Mouse (Mus musculus) layer of hippocampus, adult 18-20 months (tissue): ENCODE measurements around the gene Nhej1. TPM values are rescaled to one million over a fixed set of nuclear protein-coding genes. Genes with fewer than 3 reads are reported as not detected.

Experiments
- DNase-seq, 2 experiments: peaks; one replicate each; pipeline ENCODE4 v3.0.0; 2022; ENCODE audit warnings: low spot score in 2 of 2
- long read RNA-seq: library from polyadenylated mRNA; stranded (forward); transcript quantifications from one replicate; pipeline ENCODE4 v2.0.0, GENCODE M21; 2021
- total RNA-seq, 2 experiments: library from RNA; stranded (reverse); gene quantifications; 2 replicates each; pipeline ENCODE4 v1.2.3; 2021

Gene Nhej1
- total RNA-seq = 1 to 10 TPM; 1.7 to 2.6 TPM
- long read RNA-seq = 0 reads

DNA sequence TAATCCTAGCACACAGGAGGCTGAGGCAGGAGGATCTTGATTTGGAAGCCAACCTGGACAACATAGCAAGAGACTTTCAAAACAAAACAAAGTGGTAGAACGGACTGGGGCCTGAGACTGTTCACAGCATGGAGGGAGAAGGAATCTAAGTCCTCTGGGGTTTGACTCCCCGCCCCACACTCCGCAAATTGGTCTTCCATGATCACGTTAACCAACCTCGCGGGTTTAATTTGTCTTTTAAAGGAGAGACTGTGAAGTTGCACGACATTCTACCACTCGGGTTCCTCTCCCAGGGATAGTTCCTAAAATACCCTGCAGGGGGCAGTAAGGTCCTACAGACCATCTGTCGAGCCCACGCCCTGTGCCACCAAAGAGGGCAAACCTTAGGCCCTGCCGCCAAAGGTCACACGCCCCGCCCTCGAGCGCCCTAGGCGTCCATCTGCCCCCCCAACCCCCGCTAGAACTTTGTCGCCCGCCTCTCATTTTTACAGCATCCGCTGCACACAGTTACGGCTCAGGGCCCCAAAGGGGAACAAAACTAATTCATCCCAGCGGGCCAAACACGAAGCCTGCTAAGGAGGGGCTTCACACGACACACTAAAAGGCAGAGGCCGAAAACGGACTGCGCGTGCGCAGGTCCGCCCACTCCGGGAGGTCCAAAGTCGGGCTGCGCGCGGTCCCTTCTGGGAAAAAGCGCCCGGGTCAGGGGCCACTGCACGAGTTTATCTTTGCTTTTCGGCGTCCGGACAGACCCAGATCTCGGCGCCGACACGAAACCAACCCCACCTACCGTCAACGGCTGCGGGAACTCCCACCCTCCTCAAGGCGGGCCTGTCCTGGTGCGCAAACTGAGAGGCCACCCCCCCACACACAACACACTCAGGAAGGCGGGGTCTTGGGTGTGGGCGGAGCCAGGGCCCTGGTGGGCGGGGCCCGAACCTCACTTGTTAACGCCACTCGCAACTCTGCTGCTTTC, at the start of gene Nhej1:
TSS of gene Nhej1 (minus strand) at position 855 of the 976 bp plus-strand sequence.
- peak; percentile 80 to 94 for DNase-seq

DNA sequence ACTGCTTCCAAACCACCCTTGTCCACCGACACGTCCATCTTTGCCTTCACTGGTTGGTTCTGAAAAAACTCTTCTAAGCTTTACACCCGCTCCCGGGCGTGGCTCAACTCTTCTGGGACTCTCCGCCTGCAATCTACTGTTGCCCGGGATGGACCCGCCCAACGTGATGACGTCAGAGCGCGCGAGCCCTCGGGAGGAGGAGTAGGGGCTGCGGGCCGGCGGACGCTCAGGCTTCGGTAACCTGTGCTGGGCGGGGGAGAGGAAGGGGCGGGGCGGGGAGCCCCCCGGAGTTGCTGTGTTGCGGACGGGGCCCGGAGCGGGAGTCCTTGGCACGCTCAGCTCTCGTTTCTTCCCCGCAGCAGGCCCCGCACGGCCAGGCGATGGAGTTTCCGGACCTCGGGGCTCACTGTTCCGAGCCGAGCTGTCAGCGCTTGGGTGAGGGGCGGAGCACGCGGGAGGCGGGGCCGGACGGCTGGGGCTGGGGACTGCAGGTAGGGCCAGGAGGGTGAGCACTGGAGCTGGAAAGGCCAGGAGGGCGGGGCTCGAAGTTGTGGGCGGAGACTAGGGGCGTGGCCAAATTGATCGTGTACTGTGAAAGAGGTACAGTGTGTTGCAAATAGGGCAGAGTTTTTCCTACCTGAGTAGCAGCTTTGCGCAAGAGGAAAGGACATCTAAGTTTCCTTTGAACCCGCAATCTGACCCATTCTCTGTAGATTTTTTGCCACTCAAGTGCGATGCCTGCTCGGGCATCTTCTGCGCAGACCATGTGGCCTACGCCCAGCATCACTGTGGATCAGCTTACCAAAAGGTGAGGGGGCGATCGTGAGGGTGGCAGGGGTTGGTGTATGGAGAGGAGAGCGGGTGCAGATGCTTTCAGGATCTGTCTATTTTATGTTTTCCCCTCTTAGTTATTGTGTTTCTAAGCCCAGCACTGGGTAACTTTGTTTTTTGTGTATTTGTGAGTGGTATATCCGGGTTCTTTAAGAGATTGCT, 43.8 kb upstream of the Nhej1 start, which contains the start of gene Zfand2b:
TSS of gene Zfand2b (plus strand) at position 175 of the 993 bp plus-strand sequence.
- DNase-seq = peak; percentile 91 to 95

DNA sequence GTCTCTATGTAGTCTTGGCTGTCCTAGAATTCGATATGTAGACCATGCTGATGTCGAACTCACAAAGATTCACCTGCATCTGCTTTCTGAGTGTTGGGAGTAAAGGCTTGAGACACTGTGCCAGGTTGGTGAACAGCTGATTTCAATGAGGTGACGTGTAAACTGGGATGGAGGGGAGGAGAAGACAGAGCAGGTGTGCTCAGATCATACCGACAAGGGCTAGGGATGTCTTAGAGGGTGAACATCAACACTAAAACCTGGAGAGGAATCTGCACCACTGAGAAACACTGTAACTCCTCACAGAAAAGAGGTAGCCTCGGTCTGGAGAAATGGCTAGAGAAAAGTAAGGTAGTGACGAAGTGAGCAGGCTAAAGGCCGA, 43.1 kb upstream of the Nhej1 start:
- DNase-seq = no peak

DNA sequence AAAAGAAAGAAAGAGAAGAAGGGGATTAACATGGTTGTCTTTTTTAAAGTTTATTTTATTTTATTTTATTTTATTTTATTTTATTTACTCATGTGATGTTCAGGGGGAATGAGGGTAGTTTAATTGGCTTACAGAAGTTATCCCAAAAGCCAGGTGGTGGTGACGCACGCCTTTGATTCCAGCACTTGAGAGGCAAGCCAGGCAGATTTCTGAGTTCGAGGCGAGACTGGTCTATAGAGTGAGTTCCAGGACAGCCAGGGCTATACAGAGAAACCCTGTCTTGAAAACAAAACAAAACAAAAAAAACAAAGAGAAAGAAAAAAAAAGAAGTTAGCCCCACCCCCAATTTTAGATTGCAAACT, 35.2 kb upstream of the Nhej1 start:
- DNase-seq = no peak

DNA sequence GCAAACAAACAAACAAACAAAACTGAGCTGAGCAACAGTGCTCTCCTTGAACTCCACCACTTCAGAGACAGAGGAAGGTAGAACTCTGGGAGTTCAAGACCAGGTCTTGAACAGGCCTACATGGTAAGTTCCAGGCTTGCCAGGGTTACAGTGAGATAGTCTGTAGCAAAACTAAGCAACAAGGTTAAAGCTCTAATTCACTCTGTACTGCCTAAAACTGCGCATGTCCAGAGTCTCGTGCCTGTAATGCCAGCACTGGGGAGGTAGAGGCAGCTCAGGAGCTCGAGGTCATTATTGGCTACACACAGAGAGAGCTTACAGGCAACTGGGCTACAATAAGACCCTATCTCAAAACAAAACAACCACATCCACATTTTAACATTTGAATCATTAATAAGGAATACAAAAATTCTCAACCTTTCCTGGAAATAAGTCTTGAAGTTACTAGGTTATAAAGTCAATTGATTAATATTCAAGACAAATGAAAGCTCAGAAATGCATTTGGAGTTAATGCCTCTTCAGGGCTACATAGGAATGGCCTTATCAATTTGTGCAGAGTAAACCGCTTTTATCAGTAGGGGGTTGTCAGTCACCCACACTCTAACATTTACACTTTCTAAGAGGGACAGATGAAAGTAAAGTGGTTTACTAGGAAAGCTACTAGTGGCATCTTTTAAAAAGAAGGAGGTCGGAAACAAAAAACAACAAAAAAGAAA, 34.7 kb upstream of the Nhej1 start:
- DNase-seq = no peak

DNA sequence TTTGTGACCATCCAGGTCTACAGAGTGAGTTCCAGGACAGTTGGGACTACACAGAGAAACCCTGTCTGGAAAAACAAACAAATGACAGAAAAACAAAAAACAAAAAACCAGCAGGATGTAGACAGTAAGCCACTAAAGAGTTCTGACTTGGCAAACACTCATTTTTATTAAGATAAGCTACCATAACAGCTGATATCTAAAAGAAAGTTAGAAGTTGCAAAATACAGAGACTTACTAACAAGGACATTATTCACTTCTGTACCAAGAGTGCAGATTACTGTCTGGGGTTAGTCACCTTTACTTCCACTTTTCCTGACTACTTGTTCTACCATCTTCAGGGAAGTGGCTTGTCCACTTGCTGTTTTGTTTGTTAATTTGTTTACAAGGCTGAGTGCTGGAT, 34.0 kb upstream of the Nhej1 start:
- DNase-seq = no peak

DNA sequence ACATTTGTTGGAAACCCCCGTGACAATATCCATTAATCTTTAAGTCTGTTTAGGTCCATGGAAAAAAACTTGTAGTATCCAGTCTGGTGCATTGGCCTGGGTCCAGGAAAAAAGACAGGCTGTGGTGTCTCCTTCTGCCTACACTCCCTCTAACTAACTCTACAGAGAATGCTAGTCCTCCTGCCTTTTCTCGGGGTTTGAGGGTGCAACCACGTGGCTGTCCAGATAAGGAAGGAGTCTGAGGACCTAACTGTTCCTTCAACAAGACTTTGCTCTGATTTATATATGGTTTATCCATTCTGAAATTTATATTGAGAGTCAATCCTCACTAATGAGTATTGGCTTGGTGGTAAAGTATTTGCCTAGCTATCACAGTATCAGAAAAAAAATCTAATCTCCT, 30.8 kb upstream of the Nhej1 start:
- no peak for DNase-seq

DNA sequence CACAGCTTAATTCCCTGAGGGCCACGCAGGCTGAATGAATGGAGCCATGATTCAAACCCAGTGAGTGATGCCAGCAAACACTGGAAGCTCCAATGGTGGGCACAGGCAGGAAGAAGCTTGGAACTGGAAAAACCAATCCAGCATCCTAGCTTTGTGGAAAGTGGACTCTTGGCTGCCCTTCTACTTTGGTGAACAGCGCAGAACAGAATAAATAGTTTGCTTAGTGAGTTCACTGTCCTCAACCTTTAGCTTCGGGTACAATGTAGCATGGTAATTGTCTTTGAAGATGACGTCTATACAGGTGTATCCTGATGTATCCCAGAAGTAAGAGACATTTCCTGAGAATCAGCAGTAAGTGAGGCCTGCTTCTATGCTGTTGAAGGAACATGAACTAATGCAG, 23.7 kb upstream of the Nhej1 start:
- no peak for DNase-seq

DNA sequence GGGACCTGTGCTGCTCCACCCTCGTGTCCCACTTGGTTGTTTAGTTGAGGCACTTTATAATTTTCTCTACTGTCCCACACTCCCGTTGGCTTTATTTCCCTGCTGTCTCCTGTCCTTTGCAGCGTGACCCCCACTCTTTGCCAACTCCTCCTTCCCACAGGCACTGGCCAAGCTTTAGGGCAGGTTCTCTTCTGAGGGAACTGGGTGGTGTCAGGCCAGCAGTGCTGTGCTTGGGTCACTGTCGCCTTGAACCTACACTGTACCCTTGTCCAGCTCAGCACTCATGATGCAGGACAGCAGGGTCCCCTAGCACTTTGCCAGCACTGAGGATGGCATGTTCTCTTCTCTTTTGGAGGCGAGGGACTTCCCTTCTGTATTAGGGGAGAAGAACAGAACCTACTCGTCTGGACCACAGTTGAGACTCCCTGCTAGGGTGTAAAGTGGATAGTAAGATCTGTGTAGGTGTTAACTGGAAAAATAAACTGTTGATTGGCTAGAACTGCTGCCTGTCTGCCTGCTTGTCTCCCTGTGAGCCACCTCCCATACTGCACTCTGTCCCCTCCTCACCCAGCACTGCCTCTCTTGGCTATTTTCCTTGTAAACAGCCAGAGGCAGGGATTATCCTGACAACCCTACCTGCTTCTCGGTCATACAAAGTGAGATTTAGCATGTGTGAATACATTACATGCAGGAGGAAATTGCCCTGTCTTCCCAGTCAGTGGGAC, 22.6 kb upstream of the Nhej1 start:
- no peak for DNase-seq

DNA sequence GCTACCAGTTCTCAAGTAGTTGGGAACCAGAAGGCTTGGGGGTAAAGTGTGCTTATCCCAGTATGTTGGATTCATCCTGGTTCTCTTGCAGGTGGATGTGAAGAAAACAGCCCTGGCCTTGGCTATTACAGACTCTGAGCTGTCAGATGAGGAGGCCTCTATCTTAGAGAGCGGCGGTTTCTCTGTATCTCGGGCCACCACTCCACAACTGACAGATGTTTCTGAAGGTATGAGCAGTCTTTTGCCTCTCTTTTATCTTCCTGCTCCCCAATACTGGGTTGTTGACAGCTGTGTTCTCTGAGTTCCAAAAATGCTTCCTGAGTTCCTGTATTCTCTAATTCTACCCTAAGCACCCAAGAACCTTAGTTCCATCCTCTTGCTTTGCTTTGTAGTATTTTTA, 20.6 kb upstream of the Nhej1 start:
- DNase-seq = no peak

DNA sequence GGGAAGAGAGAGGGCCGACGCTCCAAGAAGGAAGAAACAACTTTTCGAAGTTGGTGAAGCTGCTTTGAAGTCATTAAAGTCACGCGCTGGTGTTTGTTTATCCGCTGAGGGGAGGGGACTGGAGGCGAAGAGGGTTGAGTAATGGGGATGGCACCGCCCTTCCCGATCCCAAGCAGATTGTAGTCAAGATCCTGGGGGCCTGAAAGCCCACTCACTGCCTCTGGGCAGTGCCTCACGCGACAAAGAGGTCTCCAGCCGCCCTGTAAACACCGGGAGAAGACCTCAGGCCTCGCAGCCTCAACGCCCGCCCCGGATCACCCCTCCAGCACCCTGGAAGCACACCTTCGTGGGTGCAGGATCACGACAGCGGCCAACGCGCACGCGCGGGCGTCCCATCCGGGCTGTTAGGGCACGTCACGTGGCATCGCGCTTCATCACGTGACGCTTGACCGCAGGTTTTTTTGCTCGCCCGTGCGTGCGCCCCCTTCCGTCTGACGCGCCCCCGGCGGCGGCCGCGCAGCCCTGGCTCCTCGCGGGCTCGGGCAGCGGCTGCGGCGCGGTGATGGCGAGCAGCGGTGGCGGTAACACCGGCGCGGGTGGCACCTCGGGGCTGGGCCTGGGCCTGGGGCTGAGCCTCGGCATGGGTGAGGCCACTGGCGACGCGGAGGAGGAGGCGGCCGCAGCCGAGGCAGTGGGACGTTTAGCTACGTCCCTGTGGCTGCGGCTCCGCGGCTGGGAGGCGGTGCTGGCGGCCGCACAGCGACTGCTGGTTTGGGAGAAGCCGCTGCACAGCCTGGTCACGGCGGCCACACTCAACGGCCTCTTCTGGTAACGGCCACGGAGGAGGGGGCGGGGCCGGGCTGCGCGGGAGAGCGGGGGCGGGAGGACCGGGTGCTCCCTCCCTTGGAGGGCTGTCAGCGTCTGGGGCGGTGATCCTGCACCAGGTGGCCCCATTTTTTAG, 17.6 kb upstream of the Nhej1 start, which contains the start of the genes Cnppd1 and Retreg2:
TSS of gene Cnppd1 (minus strand) at position 411 of the 961 bp plus-strand sequence.
TSS of gene Retreg2 (plus strand) at position 478 of the 961 bp plus-strand sequence.
- DNase-seq = peak; percentile 93 to 97

DNA sequence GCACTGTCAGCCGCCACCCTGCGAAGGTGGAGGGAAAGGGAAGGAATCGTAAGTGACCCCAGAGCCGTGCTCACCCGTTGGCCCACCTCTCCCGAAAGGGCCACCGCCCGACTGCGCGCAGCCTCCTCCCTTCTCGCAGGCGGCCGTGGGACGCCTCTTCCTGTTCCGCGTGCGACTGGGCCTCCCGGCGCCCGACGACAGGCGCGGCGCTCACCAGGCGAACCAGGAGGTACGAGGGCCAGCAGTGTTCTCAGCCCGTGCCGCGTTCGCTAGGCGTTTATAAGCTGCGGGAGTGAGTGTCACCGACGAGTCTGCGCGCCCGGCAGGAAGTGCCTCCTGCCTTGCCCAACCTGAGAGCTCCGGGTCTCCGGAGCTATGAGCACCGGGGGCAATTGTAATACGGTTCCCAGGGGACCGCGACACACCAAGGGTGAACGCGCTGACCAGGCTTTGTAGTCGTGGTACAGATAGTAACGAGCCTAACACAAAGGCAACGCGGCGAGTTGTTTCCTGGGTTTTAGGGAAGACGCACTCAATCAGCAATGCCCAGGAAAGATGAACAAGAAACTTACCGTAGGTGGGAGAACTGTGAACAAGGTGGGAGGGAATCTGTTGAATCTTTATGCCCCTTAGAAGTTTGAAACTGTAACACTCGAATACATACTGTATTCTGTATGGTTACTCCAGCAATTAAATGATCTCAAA, 16.6 kb upstream of the Nhej1 start:
- DNase-seq = peak; percentile 43 to 61

DNA sequence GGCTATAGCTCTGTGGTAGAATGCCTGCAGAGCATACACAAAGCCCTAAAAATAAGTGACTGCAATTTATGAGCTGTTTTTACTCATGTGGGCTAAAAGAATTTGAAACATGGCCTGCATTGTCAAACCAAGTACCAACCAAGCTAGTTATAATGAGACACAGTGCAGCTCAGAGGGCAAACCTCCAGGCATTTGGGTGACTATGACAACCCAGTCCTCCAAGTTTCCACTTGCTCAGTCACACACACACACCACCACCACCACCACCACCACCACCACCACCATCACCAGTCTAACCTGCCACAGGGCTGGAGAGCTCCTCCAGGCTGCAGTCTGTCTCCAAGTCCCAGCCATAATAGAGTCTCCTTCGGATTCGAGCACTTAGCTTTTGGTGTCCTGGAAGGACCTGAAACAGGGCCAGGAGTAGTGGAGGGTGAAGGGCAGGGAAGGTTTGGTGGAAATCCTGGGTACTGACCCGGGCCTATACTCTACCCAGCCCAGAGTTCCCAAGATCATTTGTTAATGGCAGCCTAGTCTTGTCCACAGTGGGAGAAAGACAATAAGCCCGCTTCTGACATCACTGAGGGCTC, 15.7 kb upstream of the Nhej1 start:
- no peak for DNase-seq

DNA sequence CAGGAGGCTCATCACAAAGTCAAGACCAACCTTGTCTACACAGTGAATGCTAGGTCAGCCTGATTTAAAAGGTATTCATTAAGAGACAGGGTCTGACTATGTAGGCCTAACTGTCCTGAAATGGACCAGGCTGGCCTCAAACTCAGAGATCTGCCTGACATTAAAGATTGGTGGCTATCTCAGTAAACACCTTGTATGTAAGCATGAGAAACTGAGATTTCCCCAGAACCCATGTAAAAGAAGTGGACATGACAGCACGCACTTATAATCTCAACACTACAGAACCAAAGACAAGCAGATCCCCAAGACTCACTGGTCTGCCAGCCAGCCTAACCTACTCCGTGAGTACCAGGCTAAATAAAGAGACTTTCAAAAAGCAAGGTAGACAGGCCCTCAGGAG, 13.4 kb upstream of the Nhej1 start:
- no peak for DNase-seq

DNA sequence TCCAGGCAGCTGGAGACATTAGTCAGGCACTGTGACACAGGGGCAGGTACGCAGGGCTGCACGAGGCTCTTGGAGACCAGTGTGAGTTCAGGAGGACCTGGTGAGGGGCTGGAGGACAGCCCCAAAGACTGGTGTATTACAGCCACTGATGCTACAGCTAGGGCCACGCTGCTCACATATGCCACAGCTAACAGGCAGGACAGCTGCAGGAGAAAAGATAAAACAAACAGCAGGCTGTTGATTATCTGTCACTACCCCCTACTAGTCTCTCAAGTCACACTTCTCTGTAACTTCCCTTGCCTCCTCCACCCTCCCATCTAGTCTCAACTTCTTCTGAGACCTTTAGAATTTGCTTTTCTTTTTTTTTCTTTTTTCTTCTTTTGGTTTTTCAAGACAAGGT, 11.7 kb upstream of the Nhej1 start:
- DNase-seq = no peak

DNA sequence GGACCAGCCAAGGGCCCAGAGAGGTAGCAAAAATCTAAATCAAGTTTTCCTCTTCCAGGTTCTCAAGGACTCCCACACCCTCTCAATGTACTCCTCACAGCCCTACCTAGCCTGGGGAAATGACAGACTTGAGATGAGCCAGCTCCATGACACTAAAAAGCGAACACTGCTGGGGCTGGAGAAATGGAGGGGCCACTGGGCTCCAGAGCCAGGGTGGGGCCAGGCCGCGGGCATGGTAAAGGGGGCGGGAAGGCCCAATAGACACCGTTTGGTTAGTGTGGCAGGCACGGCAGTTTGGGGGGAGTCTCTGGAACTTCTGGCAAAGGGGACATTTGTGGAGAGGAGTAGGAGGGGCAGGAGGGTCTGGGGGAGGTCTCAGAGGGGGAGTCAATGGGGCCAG, 11.3 kb upstream of the Nhej1 start:
- DNase-seq = no peak

DNA sequence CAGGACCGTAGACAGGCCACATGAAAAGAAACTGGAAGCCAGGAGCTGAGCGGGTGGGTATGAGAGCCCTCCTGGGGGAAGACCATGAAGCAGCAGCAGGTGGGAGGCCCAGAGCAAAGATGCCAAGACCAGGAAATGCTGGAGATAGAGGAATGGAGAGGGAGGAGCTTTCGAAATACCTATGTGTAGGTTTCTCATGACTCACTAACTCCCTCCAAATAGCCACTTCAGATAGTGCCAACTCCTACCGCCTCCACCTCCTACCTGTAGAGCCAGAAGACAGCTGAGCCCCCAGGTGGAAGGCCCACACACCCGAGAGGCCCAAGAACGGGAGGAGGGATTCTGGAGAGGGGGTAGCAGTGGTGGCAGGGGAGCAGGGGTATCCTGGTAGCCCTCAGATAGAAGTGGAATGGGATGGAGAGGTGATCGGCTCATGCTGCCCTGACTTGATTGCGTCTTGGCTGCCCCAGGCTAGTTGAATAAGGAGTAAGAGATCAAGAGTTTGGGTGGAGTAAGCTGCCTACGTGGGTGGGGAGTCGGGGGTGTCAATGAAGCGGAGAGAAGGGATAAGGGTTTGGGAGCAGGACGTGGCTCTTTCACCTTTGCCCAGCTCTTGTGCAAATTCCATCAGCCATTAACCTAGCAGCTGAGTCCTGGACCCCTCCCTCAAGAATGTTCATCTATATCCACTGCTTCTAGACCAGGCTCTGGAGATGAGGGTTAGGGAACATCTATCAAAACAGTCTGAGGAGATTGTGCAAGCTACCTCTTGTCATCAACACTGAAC, 8.6 kb upstream of the Nhej1 start, which contains the start of gene Slc23a3:
TSS of gene Slc23a3 (minus strand) at position 470 of the 787 bp plus-strand sequence.
- DNase-seq = no peak
